Mouse (Mus musculus) midbrain, embryonic 13.5 days (tissue): ENCODE results near the gene Defb36. TPM values are rescaled to one million over a fixed set of nuclear protein-coding genes. Genes with fewer than 3 reads are reported as not detected.

ENCODE experiments used
- ATAC-seq: fragments of 200-750 bp; cut with Nextera tagmentation; 2 replicates; pipeline ENCODE4 v1.8.0; 2017; ENCODE audit warnings: mild to moderate bottlenecking, moderate TSS enrichment, moderate library complexity
- H3K27ac ChIP-seq: fragments of 300-500 bp; sonication (generic); 2 replicates; pipeline ENCODE4 v1.5.1; 2015; ENCODE audit warnings: inconsistent platforms, mild to moderate bottlenecking, moderate library complexity
- H3K27me3 ChIP-seq: fragments of 300-500 bp; sonication (generic); 2 replicates; pipeline ENCODE4 v1.6.1; 2015; ENCODE audit warnings: mild to moderate bottlenecking, inconsistent platforms
- H3K36me3 ChIP-seq: fragments of 300-500 bp; sonication (generic); 2 replicates; pipeline ENCODE4 v1.6.1; 2015; ENCODE audit warnings: mild to moderate bottlenecking, inconsistent platforms
- H3K4me1 ChIP-seq: fragments of 300-500 bp; sonication (generic); replicated peaks from 2 replicates; pipeline ENCODE4 v1.6.1; 2015; ENCODE audit warnings: inconsistent platforms
- H3K4me2 ChIP-seq: fragments of 300-500 bp; sonication (generic); replicated peaks from 2 replicates; pipeline ENCODE4 v1.6.1; 2015; ENCODE audit warnings: moderate library complexity, mild to moderate bottlenecking, inconsistent platforms
- H3K4me3 ChIP-seq: fragments of 300-500 bp; sonication (generic); replicated peaks from 2 replicates; pipeline ENCODE4 v1.5.1; 2015; ENCODE audit warnings: mild to moderate bottlenecking, inconsistent platforms
- H3K9ac ChIP-seq: fragments of 300-500 bp; sonication (generic); replicated peaks from 2 replicates; pipeline ENCODE4 v1.6.1; 2015; ENCODE audit warnings: mild to moderate bottlenecking, inconsistent platforms
- H3K9me3 ChIP-seq: fragments of 300-500 bp; sonication (generic); 2 replicates; pipeline ENCODE4 v1.6.1; 2016; ENCODE audit warnings: mild to moderate bottlenecking, inconsistent platforms
- WGBS: fragments of 180-500 bp; shearing (Covaris S2); methylation state at CpG from one replicate; pipeline ENCODE4 v1.1.7; 2015; 5-methylcytosine and 5-hydroxymethylcytosine counted together
- polyA plus RNA-seq: library from polyadenylated mRNA; unstranded; fragments of >200 nt; fragmentation: Nextera tagmentation; extraction: Ambion mirVana; gene quantifications from 2 replicates; pipeline ENCODE4 v1.2.1, GENCODE M21; 2015

Defb36 gene
- polyA plus RNA-seq, 1 experiment from 2014 or later = not detected

DNA sequence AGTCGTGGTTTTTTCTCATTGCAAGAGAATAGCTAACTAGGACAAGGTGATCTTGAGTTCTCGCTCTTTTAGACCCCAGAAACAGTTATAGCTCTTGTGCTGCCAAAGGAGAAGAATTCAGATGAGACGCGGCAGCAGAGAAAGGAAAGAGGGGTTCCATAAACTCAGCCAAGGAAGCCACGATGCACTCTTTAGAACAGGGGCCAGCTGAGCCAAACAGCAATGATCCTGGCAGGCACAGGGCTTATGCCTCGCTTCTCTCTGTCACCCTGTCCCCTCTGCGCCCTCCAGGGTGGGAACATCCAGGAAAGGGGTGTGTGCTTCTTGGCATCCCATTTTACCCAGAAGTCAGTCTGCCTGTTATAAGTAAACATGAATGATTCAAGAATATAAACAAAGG, 4.8 kb upstream of the Defb36 start, which contains the start of gene Defb45:
Gene Defb45 (minus strand): TSS at position 101 of the 400 bp plus-strand sequence.
- H3K9me3 ChIP-seq = no peaks in the 10 kb centered on the region
- no peak within 1 kb of the TSS for H3K4me3 ChIP-seq
- no peak within 1 kb of the TSS for H3K4me2 ChIP-seq
- no peak within 1 kb of the TSS for H3K9ac ChIP-seq
- H3K4me1 ChIP-seq = no peaks in the 10 kb centered on the region
- 77% methylated on average over 7 of the region's 7 CpGs for WGBS
- H3K36me3 ChIP-seq = no peaks in the 10 kb centered on the region
- no peaks in the 10 kb centered on the region for H3K27me3 ChIP-seq
- no peak within 1 kb of the TSS for H3K27ac ChIP-seq
- ATAC-seq = no peak

DNA sequence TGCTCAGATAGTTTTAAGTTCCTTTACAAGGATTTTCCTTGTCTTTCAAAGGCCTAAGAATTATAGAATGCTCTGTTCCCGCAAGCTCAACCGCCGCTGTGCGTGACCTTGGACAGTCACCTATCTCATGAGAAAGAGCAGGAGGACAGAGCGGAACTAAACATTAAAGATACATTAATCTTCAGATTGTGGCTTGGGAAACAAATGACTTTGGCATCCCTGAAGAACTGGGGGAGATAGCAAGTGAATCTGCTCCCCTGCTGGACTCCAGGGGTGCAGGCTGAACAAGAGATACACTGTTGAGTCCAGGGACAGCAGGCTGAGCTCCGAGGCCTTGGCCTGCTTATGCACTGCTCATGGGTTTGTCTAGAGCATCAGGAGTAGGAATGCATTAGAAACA, 4.1 kb upstream of the Defb36 start:
- Histone ChIP-seq H3K4me2 (no peak overlapping the region), H3K9me3 (no peaks in the 10 kb centered on the region), H3K27ac (no peak overlapping the region), H3K36me3 (no peaks in the 10 kb centered on the region), H3K4me3 (no peak overlapping the region), H3K27me3 (no peaks in the 10 kb centered on the region), H3K9ac (no peak overlapping the region), H3K4me1 (no peaks in the 10 kb centered on the region)
- no peak for ATAC-seq
- 94% methylated on average over 6 of the region's 6 CpGs for WGBS

DNA sequence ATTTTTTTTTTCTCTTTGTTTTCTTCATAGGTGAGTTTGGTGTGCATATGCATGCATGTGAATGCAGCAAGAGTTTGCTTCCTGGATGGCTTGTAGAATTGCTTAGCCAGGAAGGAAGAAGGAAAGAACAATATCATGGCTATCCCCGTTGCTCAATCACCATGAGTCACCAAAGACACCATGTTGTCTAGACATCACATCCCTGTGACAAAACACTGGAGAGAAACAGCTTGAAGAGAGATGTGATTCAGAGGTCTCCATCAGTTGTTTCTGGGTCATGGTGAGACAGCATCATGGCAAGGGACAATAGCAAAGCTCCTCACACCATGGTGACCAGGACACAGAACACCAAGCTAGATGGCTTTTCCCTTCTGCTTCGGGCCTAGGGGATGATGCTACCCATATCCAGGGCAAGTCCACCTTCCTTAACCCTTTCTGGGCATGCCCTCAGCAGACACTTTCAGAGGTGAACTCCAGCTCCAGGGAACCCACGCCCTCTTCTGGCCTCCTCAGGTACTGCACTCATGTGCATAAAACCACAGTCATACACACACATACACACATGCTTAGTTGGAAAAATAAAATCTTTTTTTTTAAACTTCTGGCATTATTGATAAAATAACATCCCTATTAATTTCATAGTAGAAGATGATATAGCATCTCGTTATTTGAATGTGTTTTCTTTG, 2.7 kb upstream of the Defb36 start:
- Histone ChIP-seq H3K27ac (no peak overlapping the region), H3K9ac (no peak overlapping the region), H3K4me2 (no peak overlapping the region), H3K4me3 (no peak overlapping the region), H3K4me1 (no peaks in the 10 kb centered on the region), H3K36me3 (no peaks in the 10 kb centered on the region), H3K27me3 (no peaks in the 10 kb centered on the region), H3K9me3 (no peaks in the 10 kb centered on the region)
- no peak for ATAC-seq
- WGBS = 73% methylated on average over 4 of the region's 4 CpGs

DNA sequence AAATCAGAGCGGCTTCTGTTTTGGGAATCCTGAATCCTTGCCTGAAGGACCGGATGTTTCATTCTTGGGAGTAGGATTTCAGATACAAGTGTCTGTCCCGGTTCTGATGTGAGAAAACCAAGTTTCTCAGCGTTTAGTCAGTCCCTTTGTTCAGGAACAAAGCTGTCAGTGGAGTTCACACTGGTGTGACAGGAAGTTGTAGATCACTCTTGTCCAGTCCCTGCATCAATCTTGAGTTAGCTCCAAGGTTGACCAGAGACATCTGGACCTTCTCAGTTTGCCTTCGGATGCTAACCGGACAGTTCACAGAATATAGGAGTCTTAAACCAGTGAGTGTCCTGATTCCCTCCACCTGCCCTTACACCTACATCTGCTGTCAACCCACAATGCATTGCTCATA, 3.6 kb downstream of the Defb36 start:
- Histone ChIP-seq H3K27ac (no peak overlapping the region), H3K4me2 (no peak overlapping the region)

DNA sequence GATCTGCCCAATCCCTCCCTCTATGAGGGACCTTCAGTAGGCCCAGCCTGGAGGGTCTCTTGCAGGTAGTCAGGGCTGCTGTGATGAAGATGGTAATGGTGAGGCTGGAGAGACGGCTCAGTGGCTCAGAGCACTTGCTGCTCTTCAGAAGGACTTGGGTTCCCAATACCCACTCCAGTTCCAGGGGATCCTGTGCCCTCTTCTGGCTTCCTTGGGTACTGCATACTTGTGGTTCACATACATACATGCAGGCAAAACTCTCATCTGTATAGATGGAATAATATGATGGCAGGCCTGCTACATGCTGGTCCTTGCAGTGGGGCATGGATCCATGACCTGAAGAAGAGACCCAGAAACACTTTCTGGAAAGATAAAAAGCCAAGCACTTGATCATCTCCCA, 4.6 kb downstream of the Defb36 start:
- no peak overlapping the region for H3K9ac ChIP-seq
- H3K27me3 ChIP-seq = no peaks in the 10 kb centered on the region; the same call in 1 of the 2 replicates
- H3K4me1 ChIP-seq = no peaks in the 10 kb centered on the region
- H3K9me3 ChIP-seq = no peaks in the 10 kb centered on the region
- H3K27ac ChIP-seq = no peak overlapping the region
- ATAC-seq = no peak
- no peak overlapping the region for H3K4me2 ChIP-seq
- WGBS = 82% methylated on average over 1 of the region's 1 CpGs
- H3K4me3 ChIP-seq = no peak overlapping the region
- H3K36me3 ChIP-seq = no peaks in the 10 kb centered on the region

More for the DNA sequence above, 3.6 kb downstream of the Defb36 start:
- Histone ChIP-seq H3K4me1 (no peaks in the 10 kb centered on the region), H3K9ac (no peak overlapping the region), H3K27me3 (no peaks in the 10 kb centered on the region; the same call in 1 of the 2 replicates), H3K4me3 (no peak overlapping the region), H3K9me3 (no peaks in the 10 kb centered on the region), H3K36me3 (no peaks in the 10 kb centered on the region)
- ATAC-seq = no peak
- WGBS = 77% methylated on average over 6 of the region's 6 CpGs

DNA sequence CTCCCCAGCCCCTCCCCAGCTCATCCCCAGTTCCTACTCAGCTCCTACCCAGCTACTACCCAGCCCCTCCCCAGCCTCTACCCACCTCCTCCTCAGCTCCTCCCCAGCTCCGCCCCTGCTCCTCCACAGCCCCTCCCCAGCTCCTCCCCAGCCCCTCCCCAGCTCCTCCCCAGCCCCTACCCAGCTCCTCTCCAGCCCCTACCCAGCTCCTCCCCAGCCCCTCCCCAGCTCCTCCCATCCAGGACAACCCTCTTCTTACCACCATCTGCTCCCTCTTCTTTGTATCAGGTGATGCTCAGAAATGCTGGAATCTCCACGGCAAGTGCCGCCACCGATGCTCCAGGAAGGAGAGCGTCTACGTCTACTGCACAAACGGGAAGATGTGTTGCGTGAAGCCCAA, 8.1 kb downstream of the Defb36 start:
- H3K27ac ChIP-seq = no peak overlapping the region
- no peaks in the 10 kb centered on the region; the same call in 1 of the 2 replicates for H3K27me3 ChIP-seq
- no peaks in the 10 kb centered on the region for H3K36me3 ChIP-seq
- no peak for ATAC-seq
- no peak overlapping the region for H3K4me2 ChIP-seq
- no peak overlapping the region for H3K4me3 ChIP-seq
- 36% methylated on average over 7 of the region's 8 CpGs for WGBS
- H3K4me1 ChIP-seq = no peaks in the 10 kb centered on the region
- H3K9me3 ChIP-seq = no peaks in the 10 kb centered on the region
- H3K9ac ChIP-seq = no peak overlapping the region

DNA sequence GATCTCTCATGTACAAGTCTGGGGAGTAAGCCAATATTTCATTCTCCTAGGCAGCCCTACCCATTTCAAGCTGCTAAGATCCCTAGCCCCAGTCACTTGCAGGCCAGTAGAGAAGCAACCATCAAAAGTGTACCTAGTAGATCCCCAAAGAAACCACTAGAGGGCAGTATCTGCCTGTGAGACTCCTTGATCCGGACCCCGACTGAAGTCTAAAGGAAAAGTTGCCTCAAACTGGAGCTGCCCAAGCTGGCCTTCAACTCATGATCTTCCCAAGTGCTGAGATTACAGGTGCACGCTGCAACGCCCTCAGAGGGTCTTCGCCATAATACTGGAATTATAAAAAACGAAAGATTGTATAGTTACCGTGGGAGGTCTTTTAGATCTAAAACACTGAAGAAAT, 11.4 kb downstream of the Defb36 start:
- H3K4me2 ChIP-seq = no peak overlapping the region
- H3K27ac ChIP-seq = no peak overlapping the region
- no peaks in the 10 kb centered on the region for H3K9me3 ChIP-seq
- no peaks in the 10 kb centered on the region for H3K4me1 ChIP-seq
- H3K36me3 ChIP-seq = no peaks in the 10 kb centered on the region
- H3K4me3 ChIP-seq = no peak overlapping the region
- peak; percentile 70; the same call in 1 of the 2 replicates for ATAC-seq
- no peak overlapping the region for H3K9ac ChIP-seq
- 11% methylated on average over 7 of the region's 7 CpGs for WGBS
- no peaks in the 10 kb centered on the region; the same call in 1 of the 2 replicates for H3K27me3 ChIP-seq

DNA sequence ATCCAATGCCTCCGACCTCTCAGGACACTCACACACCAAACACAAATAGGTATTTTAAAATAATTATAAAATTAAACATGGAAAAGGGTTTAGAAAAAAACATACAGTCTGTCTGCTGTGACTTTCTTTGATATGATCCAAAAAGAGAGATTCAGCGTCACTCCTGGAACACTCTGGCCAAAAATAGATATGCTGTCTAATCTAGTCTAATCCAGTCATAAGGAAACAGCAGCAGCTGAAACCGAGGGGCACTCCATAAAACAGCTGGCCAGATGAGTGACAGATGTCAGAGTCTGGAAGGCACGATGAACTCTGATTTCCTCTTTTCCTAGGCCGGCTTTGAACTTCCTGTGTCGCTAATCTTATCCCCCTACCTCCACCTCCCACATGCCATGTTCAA, 12.3 kb downstream of the Defb36 start:
- no peaks in the 10 kb centered on the region; the same call in 1 of the 2 replicates for H3K27me3 ChIP-seq

DNA sequence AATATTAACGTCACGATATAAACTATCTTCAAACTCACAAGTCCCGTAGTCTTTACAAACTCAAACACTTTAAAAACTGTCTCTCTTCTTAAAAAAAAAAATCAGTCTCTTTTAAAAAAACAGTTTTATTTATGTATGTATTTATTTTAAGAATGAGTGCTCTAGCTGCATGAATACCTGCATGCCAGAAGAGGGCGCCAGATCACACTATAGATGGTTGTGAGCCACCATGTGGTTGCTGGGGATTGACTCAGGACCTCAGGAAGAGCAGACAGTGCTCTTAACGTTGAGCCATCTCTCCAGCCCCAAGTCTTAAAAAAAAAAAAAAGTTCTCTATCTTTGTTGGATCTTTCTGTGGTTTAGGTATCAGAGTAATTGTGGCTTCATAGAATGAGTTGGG, 13.2 kb downstream of the Defb36 start:
- no peaks in the 10 kb centered on the region for H3K9me3 ChIP-seq
- H3K36me3 ChIP-seq = no peaks in the 10 kb centered on the region
- no peaks in the 10 kb centered on the region for H3K27me3 ChIP-seq
- H3K4me3 ChIP-seq = no peak overlapping the region
- no peak overlapping the region for H3K9ac ChIP-seq
- H3K27ac ChIP-seq = no peak overlapping the region
- no peak for ATAC-seq
- no peaks in the 10 kb centered on the region for H3K4me1 ChIP-seq
- H3K4me2 ChIP-seq = no peak overlapping the region
- WGBS = 53% methylated on average over 5 of the region's 5 CpGs

More for the DNA sequence above, 12.3 kb downstream of the Defb36 start:
- ATAC-seq = no peak
- Histone ChIP-seq H3K4me3 (no peak overlapping the region), H3K4me1 (no peaks in the 10 kb centered on the region), H3K27ac (no peak overlapping the region), H3K36me3 (no peaks in the 10 kb centered on the region), H3K9ac (no peak overlapping the region), H3K4me2 (no peak overlapping the region), H3K9me3 (no peaks in the 10 kb centered on the region)
- WGBS = 89% methylated on average over 6 of the region's 6 CpGs

DNA sequence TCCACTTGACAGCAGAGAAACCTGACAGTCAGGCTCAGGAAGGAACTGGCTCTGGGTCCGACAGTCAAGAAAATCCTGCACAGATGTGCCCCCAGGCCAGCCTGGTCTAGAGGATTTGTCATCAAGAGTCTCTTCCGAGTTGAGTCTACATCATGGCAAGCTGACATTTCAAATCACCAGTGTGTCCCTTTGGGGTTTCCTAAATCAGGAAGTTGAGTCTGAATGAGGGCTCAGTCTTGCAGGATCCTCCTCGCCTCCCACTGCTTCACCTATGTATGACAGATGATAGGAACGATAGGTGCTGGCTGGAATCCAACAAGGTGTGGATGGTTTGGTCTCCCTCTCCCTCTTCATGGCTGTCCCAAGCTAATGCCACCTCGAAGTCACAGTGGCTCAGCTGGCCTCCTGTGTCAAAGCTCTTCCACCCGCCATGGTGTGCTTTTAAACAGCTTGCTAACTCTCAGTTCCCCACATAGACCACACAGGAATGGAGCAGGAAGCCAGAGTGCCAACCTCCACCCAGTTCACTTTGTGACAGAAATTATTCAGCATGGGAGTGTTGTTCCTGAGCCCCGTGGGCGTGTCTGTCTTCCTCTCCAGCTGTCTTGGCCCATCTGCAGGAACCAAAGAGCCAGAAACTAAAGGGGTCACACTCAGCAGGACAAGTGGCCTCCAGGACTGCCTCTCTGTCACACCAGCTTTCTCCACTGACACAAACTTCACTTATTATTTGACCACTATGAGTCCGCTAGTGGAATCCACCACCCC, 16.4 kb downstream of the Defb36 start:
- Histone ChIP-seq H3K27ac (no peak overlapping the region), H3K36me3 (no peaks in the 10 kb centered on the region), H3K27me3 (peaks cover under 1% of the 10 kb centered on the region; the same call in 1 of the 2 replicates), H3K4me2 (no peak overlapping the region), H3K9me3 (no peaks in the 10 kb centered on the region), H3K9ac (no peak overlapping the region), H3K4me3 (no peak overlapping the region), H3K4me1 (peaks cover 6% of the 10 kb centered on the region)
- 76% methylated on average over 9 of the region's 9 CpGs for WGBS
- ATAC-seq = no peak

DNA sequence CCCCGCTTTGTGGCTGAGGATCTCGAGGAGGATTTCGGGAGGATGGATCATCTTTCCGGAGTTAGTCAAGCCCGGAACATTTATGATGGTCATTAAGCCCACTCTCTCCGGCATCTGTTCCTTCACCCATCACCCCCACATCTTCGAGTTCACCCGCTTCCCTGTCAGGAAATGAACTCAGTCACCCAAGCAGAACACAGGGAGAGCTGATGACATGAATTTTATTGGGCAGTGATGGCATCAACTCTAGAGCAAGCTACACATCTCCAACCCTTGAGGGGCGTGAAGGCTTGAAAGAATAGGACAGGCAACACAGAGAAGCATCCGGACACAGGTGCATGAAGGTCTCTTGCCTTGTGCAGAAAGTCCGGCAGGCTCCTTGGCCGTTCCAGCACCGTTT, 18.0 kb downstream of the Defb36 start:
- H3K4me3 ChIP-seq = no peak overlapping the region
- no peak overlapping the region for H3K9ac ChIP-seq
- ATAC-seq = no peak
- H3K36me3 ChIP-seq = no peaks in the 10 kb centered on the region
- H3K4me2 ChIP-seq = no peak overlapping the region
- H3K9me3 ChIP-seq = no peaks in the 10 kb centered on the region
- H3K27ac ChIP-seq = no peak overlapping the region
- peaks cover 16% of the 10 kb centered on the region for H3K27me3 ChIP-seq
- peaks cover 20% of the 10 kb centered on the region for H3K4me1 ChIP-seq
- WGBS = 88% methylated on average over 13 of the region's 13 CpGs

DNA sequence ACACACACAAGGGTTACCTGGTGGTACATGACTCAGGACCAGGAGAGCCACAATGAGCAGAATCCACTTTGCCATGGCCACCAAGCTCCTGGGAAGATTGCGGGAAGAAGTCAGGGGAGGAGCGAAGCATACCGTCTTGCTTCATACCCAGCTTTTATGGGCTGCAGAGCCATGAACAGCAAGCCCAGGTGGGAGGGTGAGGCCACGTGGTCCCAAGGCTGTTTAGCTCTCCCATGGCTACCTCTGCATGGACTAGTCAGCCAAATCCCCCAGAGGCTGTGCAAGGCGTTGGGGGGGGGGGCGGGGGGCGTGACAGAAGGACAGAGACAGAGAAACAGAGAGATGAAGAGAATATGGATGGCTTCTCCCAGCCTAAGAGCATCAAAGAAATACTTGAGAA, 18.8 kb downstream of the Defb36 start, which contains the start of gene Defb25:
Gene Defb25 (minus strand): TSS at position 101 of the 400 bp plus-strand sequence.
- Histone ChIP-seq H3K4me2 (no peak within 1 kb of the TSS), H3K9ac (no peak within 1 kb of the TSS), H3K27ac (no peak within 1 kb of the TSS), H3K4me3 (no peak within 1 kb of the TSS), H3K36me3 (no peaks in the 10 kb centered on the region), H3K4me1 (peaks cover 25% of the 10 kb centered on the region), H3K27me3 (peaks cover 24% of the 10 kb centered on the region), H3K9me3 (no peaks in the 10 kb centered on the region)
- no peak for ATAC-seq
- 89% methylated on average over 6 of the region's 7 CpGs for WGBS
